Mouse (Mus musculus): ENCODE results near the gene Naglu.

GRCm38 (mm10) chr11:101120545-101121188 lies 50.9 kb downstream of the Naglu start:
- TF ChIP-seq GATA1 (IDR thresholded peaks at IDR 0.05; ENCODE audit: borderline replicate concordance, low read length) (no peak), FLI1 (IDR thresholded peaks at IDR 0.05; ENCODE audit: low read length) (no peak)
